Mouse (Mus musculus): ENCODE results near the gene Bmpr2. TPM values are rescaled to one million over a fixed set of nuclear protein-coding genes. Genes with fewer than 3 reads are reported as not detected.

The Bmpr2 gene
- polyA plus RNA-seq, 1 experiment from 2014 or later, result 9.4 TPM

DNA sequence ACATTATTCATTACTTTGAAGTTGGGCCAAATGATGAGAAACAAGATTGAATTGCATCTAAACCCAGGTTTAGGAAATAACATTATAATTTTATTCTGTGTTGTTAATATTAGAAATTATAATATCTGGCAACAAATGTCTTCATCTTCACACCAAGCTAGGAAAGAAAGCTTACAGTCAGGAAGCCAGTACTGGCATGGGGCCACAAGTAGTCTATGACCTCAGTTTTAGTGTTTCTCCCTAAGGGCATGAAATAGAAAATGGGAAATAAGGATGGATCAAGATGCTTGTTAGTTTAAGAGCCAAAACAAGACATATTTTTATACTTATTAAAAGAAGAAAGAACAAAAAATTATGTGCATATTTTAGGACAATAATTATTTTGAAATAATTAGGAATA, 62.2 kb downstream of the Bmpr2 start:
- H3K27ac ChIP-seq (ENCODE audit: low read length), result no peak overlapping the region
- H3K4me1 ChIP-seq (ENCODE audit: control insufficient read depth, insufficient read depth, low read length), result no peaks in the 10 kb centered on the region
- no peaks in the 10 kb centered on the region for H3K36me3 ChIP-seq (ENCODE audit: control insufficient read depth, insufficient read depth, low read length)
- no peaks in the 10 kb centered on the region for H3K9me3 ChIP-seq (replicated peaks; ENCODE audit: control insufficient read depth, low read length, poor library complexity, severe bottlenecking)
- H3K9ac ChIP-seq (ENCODE audit: low read depth, low read length), result no peak overlapping the region
- no peaks in the 10 kb centered on the region for H3K27me3 ChIP-seq (ENCODE audit: control insufficient read depth, insufficient read depth, low read depth, low read length)
- no peak for ATAC-seq
- H3K4me3 ChIP-seq (ENCODE audit: low read depth, low read length), result no peak overlapping the region
- no peak overlapping the region for H3K4me2 ChIP-seq (ENCODE audit: low read length)

GRCm38 (mm10) chr1:59826583-59826982, 63.4 kb downstream of the Bmpr2 start:
- no peak overlapping the region for H3K27ac ChIP-seq (ENCODE audit: low read length)
- H3K9me3 ChIP-seq (replicated peaks; ENCODE audit: control insufficient read depth, low read length, poor library complexity, severe bottlenecking), result no peaks in the 10 kb centered on the region
- no peaks in the 10 kb centered on the region for H3K27me3 ChIP-seq (ENCODE audit: control insufficient read depth, insufficient read depth, low read depth, low read length)
- no peaks in the 10 kb centered on the region for H3K4me1 ChIP-seq (ENCODE audit: control insufficient read depth, insufficient read depth, low read length)
- WGBS, result 84% methylated on average over 8 of the region's 8 CpGs
- ATAC-seq, result no peak
- H3K4me2 ChIP-seq (ENCODE audit: low read length), result no peak overlapping the region
- no peak overlapping the region for H3K9ac ChIP-seq (ENCODE audit: low read depth, low read length)
- H3K36me3 ChIP-seq (ENCODE audit: control insufficient read depth, insufficient read depth, low read length), result no peaks in the 10 kb centered on the region
- no peak overlapping the region for H3K4me3 ChIP-seq (ENCODE audit: low read depth, low read length)

DNA sequence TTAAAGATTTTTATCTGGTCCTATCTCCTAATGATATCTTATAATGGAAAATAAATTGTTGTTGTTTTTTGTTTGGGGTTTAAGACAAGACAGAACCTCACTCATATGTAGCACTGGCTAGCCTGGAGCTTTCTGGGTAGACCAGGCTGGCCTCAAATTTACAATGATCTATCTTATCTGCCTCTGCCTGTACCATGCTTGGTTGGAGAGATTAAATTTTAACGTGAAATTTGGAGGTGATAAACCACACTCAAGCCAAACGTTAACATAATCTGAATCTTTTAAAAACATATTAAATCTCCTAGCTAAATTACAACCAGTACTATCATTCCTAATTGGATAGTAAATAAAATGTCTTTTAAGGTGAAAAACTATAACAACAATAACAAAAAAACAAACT, 66.2 kb downstream of the Bmpr2 start:
- no peak for ATAC-seq
- Histone ChIP-seq H3K4me2 (ENCODE audit: low read length) (no peak overlapping the region), H3K9ac (ENCODE audit: low read depth, low read length) (no peak overlapping the region), H3K9me3 (replicated peaks; ENCODE audit: control insufficient read depth, low read length, poor library complexity, severe bottlenecking) (no peaks in the 10 kb centered on the region), H3K36me3 (ENCODE audit: control insufficient read depth, insufficient read depth, low read length) (no peaks in the 10 kb centered on the region), H3K27me3 (ENCODE audit: control insufficient read depth, insufficient read depth, low read depth, low read length) (no peaks in the 10 kb centered on the region), H3K27ac (ENCODE audit: low read length) (no peak overlapping the region), H3K4me1 (ENCODE audit: control insufficient read depth, insufficient read depth, low read length) (no peaks in the 10 kb centered on the region), H3K4me3 (ENCODE audit: low read depth, low read length) (no peak overlapping the region)
- 79% methylated on average over 2 of the region's 2 CpGs for WGBS

DNA sequence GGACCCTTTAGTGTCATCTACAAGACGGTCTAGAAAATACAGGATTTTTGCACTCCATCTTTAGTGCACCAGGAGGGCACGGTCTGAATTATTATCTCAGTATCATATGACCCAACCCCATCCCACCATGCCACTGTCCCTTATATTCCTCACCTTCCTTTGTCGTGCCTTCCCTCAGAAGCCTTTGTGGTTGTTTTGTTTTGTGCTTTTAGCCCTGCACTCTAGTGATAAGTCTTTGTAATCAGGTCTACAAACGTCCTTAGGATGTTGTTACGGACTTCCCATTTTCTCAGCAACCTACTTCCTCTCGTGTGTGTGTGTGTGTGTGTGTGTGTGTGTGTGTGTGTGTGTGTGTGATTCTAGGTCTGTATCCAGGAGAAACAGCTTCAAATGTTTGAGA, 67.0 kb downstream of the Bmpr2 start:
- Histone ChIP-seq H3K36me3 (ENCODE audit: control insufficient read depth, insufficient read depth, low read length) (no peaks in the 10 kb centered on the region), H3K4me3 (ENCODE audit: low read depth, low read length) (no peak overlapping the region), H3K4me1 (ENCODE audit: control insufficient read depth, insufficient read depth, low read length) (no peaks in the 10 kb centered on the region), H3K9ac (ENCODE audit: low read depth, low read length) (no peak overlapping the region), H3K27me3 (ENCODE audit: control insufficient read depth, insufficient read depth, low read depth, low read length) (no peaks in the 10 kb centered on the region), H3K4me2 (ENCODE audit: low read length) (no peak overlapping the region), H3K9me3 (replicated peaks; ENCODE audit: control insufficient read depth, low read length, poor library complexity, severe bottlenecking) (no peaks in the 10 kb centered on the region), H3K27ac (ENCODE audit: low read length) (no peak overlapping the region)
- ATAC-seq, result no peak
- 76% methylated on average over 6 of the region's 6 CpGs for WGBS

- H3K4me3 ChIP-seq (ENCODE audit: low read depth, low read length), result no peak overlapping the region
- H3K9me3 ChIP-seq (replicated peaks; ENCODE audit: control insufficient read depth, low read length, poor library complexity, severe bottlenecking), result no peaks in the 10 kb centered on the region
- no peaks in the 10 kb centered on the region for H3K27me3 ChIP-seq (ENCODE audit: control insufficient read depth, insufficient read depth, low read depth, low read length)
- H3K4me2 ChIP-seq (ENCODE audit: low read length), result no peak overlapping the region
- 2% methylated on average over 2 of the region's 2 CpGs for WGBS
- H3K27ac ChIP-seq (ENCODE audit: low read length), result peak overlapping the region; percentile 17; the same call in 1 of the 2 replicates
- H3K36me3 ChIP-seq (ENCODE audit: control insufficient read depth, insufficient read depth, low read length), result no peaks in the 10 kb centered on the region
- H3K4me1 ChIP-seq (ENCODE audit: control insufficient read depth, insufficient read depth, low read length), result no peaks in the 10 kb centered on the region
- no peak overlapping the region for H3K9ac ChIP-seq (ENCODE audit: low read depth, low read length)
- ATAC-seq, result peak; percentile 45; the same call in 1 of the 2 replicates
Measured at GRCm38 (mm10) chr1:59833723-59834122, 70.5 kb downstream of the Bmpr2 start.

DNA sequence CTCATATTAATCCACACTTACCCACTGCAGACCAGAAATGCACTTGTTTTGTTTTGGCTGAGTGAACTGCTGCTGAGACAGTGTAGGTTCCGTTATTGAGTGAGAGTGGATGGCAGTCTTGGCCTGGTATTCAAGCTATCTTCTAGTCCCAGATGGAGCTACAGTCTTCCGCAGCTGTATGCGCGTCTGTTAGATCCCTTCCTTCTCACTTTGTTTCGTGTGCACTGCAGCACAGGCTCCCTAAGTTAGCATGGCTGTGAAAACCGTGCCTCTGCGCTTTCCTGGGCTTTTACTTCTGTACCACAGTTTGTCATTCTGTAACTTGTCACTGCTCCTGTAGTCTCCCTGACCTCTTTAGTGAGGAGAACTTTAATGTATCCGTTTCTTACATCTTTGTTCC, 85.1 kb downstream of the Bmpr2 start:
- Histone ChIP-seq H3K36me3 (ENCODE audit: control insufficient read depth, insufficient read depth, low read length) (peaks cover 5% of the 10 kb centered on the region; the same call in 1 of the 2 replicates), H3K4me1 (ENCODE audit: control insufficient read depth, insufficient read depth, low read length) (no peaks in the 10 kb centered on the region), H3K27ac (ENCODE audit: low read length) (no peak overlapping the region), H3K4me2 (ENCODE audit: low read length) (no peak overlapping the region), H3K9ac (ENCODE audit: low read depth, low read length) (no peak overlapping the region), H3K4me3 (ENCODE audit: low read depth, low read length) (no peak overlapping the region), H3K9me3 (replicated peaks; ENCODE audit: control insufficient read depth, low read length, poor library complexity, severe bottlenecking) (no peaks in the 10 kb centered on the region), H3K27me3 (ENCODE audit: control insufficient read depth, insufficient read depth, low read depth, low read length) (no peaks in the 10 kb centered on the region)
- ATAC-seq, result no peak
- WGBS, result 84% methylated on average over 8 of the region's 8 CpGs

DNA sequence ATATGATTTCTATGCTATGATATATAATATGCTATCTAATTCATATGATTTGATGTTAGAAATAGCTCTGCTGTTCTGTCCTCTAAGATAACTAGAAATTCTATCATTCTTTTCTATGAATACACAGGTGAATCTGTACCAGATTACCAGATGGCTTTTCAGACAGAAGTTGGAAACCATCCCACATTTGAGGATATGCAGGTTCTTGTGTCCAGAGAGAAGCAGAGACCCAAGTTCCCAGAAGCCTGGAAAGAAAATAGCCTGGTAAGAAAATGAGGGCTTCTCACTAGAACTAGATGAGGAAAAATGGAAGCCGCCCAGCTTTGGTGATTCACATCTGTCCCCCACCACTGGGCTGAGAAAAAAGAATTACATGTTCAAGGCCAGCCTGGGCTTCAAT, 95.8 kb downstream of the Bmpr2 start:
- 96% methylated on average over 1 of the region's 1 CpGs for WGBS
- Histone ChIP-seq H3K27ac (ENCODE audit: low read length) (no peak overlapping the region), H3K4me2 (ENCODE audit: low read length) (no peak overlapping the region), H3K4me3 (ENCODE audit: low read depth, low read length) (no peak overlapping the region), H3K9me3 (replicated peaks; ENCODE audit: control insufficient read depth, low read length, poor library complexity, severe bottlenecking) (no peaks in the 10 kb centered on the region), H3K27me3 (ENCODE audit: control insufficient read depth, insufficient read depth, low read depth, low read length) (no peaks in the 10 kb centered on the region), H3K36me3 (ENCODE audit: control insufficient read depth, insufficient read depth, low read length) (peaks cover 32% of the 10 kb centered on the region), H3K4me1 (ENCODE audit: control insufficient read depth, insufficient read depth, low read length) (no peaks in the 10 kb centered on the region), H3K9ac (ENCODE audit: low read depth, low read length) (no peak overlapping the region)
- ATAC-seq, result no peak

- Histone ChIP-seq H3K9me3 (replicated peaks; ENCODE audit: control insufficient read depth, low read length, poor library complexity, severe bottlenecking) (no peaks in the 10 kb centered on the region), H3K4me3 (ENCODE audit: low read depth, low read length) (no peak overlapping the region), H3K27me3 (ENCODE audit: control insufficient read depth, insufficient read depth, low read depth, low read length) (no peaks in the 10 kb centered on the region), H3K9ac (ENCODE audit: low read depth, low read length) (no peak overlapping the region), H3K36me3 (ENCODE audit: control insufficient read depth, insufficient read depth, low read length) (peaks cover 26% of the 10 kb centered on the region), H3K4me2 (ENCODE audit: low read length) (no peak overlapping the region), H3K4me1 (ENCODE audit: control insufficient read depth, insufficient read depth, low read length) (no peaks in the 10 kb centered on the region), H3K27ac (ENCODE audit: low read length) (no peak overlapping the region)
- WGBS, result 94% methylated on average over 1 of the region's 1 CpGs
- no peak for ATAC-seq
Measured at GRCm38 (mm10) chr1:59862144-59862543, 98.9 kb downstream of the Bmpr2 start.

GRCm38 (mm10) chr1:59868041-59868440, 104.8 kb downstream of the Bmpr2 start:
- Histone ChIP-seq H3K9ac (ENCODE audit: low read depth, low read length) (no peak overlapping the region), H3K4me1 (ENCODE audit: control insufficient read depth, insufficient read depth, low read length) (no peaks in the 10 kb centered on the region), H3K4me2 (ENCODE audit: low read length) (no peak overlapping the region), H3K4me3 (ENCODE audit: low read depth, low read length) (no peak overlapping the region), H3K36me3 (ENCODE audit: control insufficient read depth, insufficient read depth, low read length) (peaks cover 33% of the 10 kb centered on the region), H3K9me3 (replicated peaks; ENCODE audit: control insufficient read depth, low read length, poor library complexity, severe bottlenecking) (no peaks in the 10 kb centered on the region), H3K27ac (ENCODE audit: low read length) (no peak overlapping the region), H3K27me3 (ENCODE audit: control insufficient read depth, insufficient read depth, low read depth, low read length) (no peaks in the 10 kb centered on the region)
- ATAC-seq, result no peak
- 95% methylated on average over 5 of the region's 5 CpGs for WGBS

DNA sequence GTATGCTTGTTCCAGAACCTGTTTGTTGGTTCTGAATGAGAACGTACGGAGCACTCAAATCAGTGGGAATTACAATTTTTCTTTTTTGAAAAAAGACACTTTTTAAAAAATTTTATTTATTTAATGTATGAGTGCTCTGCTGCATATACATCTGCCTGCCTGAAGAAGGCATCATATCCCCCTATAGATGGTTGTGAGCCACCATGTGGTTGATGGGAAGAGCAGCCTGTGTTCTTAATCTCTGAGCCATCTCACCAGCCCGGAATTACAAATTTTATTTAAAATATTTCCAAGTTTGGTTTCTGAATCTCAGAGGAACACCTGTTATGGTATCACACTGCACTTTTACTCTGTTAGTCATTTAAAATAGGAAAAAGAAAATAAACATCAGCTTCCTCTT, 110.8 kb downstream of the Bmpr2 start:
- Histone ChIP-seq H3K27me3 (ENCODE audit: control insufficient read depth, insufficient read depth, low read depth, low read length) (no peaks in the 10 kb centered on the region), H3K4me2 (ENCODE audit: low read length) (no peak overlapping the region), H3K9me3 (replicated peaks; ENCODE audit: control insufficient read depth, low read length, poor library complexity, severe bottlenecking) (no peaks in the 10 kb centered on the region), H3K27ac (ENCODE audit: low read length) (no peak overlapping the region), H3K36me3 (ENCODE audit: control insufficient read depth, insufficient read depth, low read length) (peaks cover 8% of the 10 kb centered on the region), H3K9ac (ENCODE audit: low read depth, low read length) (no peak overlapping the region), H3K4me1 (ENCODE audit: control insufficient read depth, insufficient read depth, low read length) (no peaks in the 10 kb centered on the region), H3K4me3 (ENCODE audit: low read depth, low read length) (no peak overlapping the region)
- ATAC-seq, result no peak
- WGBS, result 83% methylated on average over 3 of the region's 3 CpGs
